Mouse (Mus musculus): ENCODE results near the gene Babam1. TPM values are rescaled to one million over a fixed set of nuclear protein-coding genes. Genes with fewer than 3 reads are reported as not detected.
A peak's percentile ranks its signal among the peaks of the same experiment; 100 is the strongest.

The Babam1 gene
- total and polyA plus RNA-seq, 2 experiments from 2014 or later, result 95.0 to 103 TPM

- Histone ChIP-seq H3K4me3 (ENCODE audit: low read length) (no peak overlapping the region), H3K9ac (replicated peaks; ENCODE audit: low read length) (no peak overlapping the region), H3K27me3 (ENCODE audit: insufficient read depth, low read length) (no peaks in the 10 kb centered on the region), H3K9me3 (ENCODE audit: low read length) (no peaks in the 10 kb centered on the region), H3K36me3 (ENCODE audit: insufficient read depth, low read length) (0 out of 2 replicates have a peak, but pooled peaks cover 4% of the 10 kb centered on the region), H3K4me2 (ENCODE audit: low read depth, low read length) (no peak overlapping the region), H3K4me1 (ENCODE audit: insufficient read depth, low read length) (peaks cover 9% of the 10 kb centered on the region; the same call in 1 of the 2 replicates), H3K27ac (no peak overlapping the region)
- ATAC-seq (no peak), DNase-seq (ENCODE audit: low spot score) (no peak)
- WGBS, result 92% methylated on average over 8 of the region's 8 CpGs
- no peak for TF ChIP-seq CTCF (IDR thresholded peaks at IDR 0.05; ENCODE audit: low read depth)
Measured at GRCm38 (mm10) chr8:71404011-71404410, 7.3 kb downstream of the Babam1 start.

GRCm38 (mm10) chr8:71404951-71405351, 8.3 kb downstream of the Babam1 start:
- Histone ChIP-seq H3K4me1 (ENCODE audit: insufficient read depth, low read length) (peaks cover 9% of the 10 kb centered on the region; the same call in 1 of the 2 replicates), H3K27ac (no peak overlapping the region), H3K9ac (replicated peaks; ENCODE audit: low read length) (no peak overlapping the region), H3K4me3 (ENCODE audit: low read length) (no peak overlapping the region), H3K4me2 (ENCODE audit: low read depth, low read length) (no peak overlapping the region), H3K9me3 (ENCODE audit: low read length) (no peaks in the 10 kb centered on the region), H3K27me3 (ENCODE audit: insufficient read depth, low read length) (no peaks in the 10 kb centered on the region), H3K36me3 (ENCODE audit: insufficient read depth, low read length) (no peaks in the 10 kb centered on the region)
- DNase-seq (ENCODE audit: low spot score) (no peak), ATAC-seq (no peak)
- WGBS, result 80% methylated on average over 9 of the region's 9 CpGs
- no peak for TF ChIP-seq CTCF (IDR thresholded peaks at IDR 0.05; ENCODE audit: low read depth)

GRCm38 (mm10) chr8:71405401-71406098, 8.9 kb downstream of the Babam1 start, which contains the start of gene Ankle1:
Gene Ankle1, plus strand, starts transcription at chr8:71406010.
- WGBS, result 15% methylated on average over 33 of the region's 33 CpGs
- ATAC-seq (peak; percentile 91), DNase-seq (ENCODE audit: low spot score) (peak; percentile 94)
- Histone ChIP-seq H3K27ac (no peak within 1 kb of the TSS; the same call in 1 of the 2 replicates), H3K9me3 (ENCODE audit: low read length) (no peaks in the 10 kb centered on the region), H3K4me3 (ENCODE audit: low read length) (peak within 1 kb of the TSS; percentile 45), H3K4me1 (ENCODE audit: insufficient read depth, low read length) (peaks cover 9% of the 10 kb centered on the region; the same call in 1 of the 2 replicates), H3K9ac (replicated peaks; ENCODE audit: low read length) (peak within 1 kb of the TSS; percentile 42; the same call in 1 of the 2 replicates), H3K27me3 (ENCODE audit: insufficient read depth, low read length) (no peaks in the 10 kb centered on the region), H3K36me3 (ENCODE audit: insufficient read depth, low read length) (no peaks in the 10 kb centered on the region), H3K4me2 (ENCODE audit: low read depth, low read length) (peak within 1 kb of the TSS; percentile 97)
- TF ChIP-seq CTCF (IDR thresholded peaks at IDR 0.05; ENCODE audit: low read depth), result peak; percentile 81

GRCm38 (mm10) chr8:71406099-71407015, 9.7 kb downstream of the Babam1 start:
- ATAC-seq (peak; percentile 57), DNase-seq (ENCODE audit: low spot score) (peak; percentile 56)
- H3K9ac ChIP-seq (replicated peaks; ENCODE audit: low read length), result peak overlapping the region; percentile 42; the same call in 1 of the 2 replicates
- no peaks in the 10 kb centered on the region for H3K9me3 ChIP-seq (ENCODE audit: low read length)
- H3K36me3 ChIP-seq (ENCODE audit: insufficient read depth, low read length), result no peaks in the 10 kb centered on the region
- TF ChIP-seq CTCF (IDR thresholded peaks at IDR 0.05; ENCODE audit: low read depth), result peak; percentile 75
- peak overlapping the region; percentile 45 for H3K4me3 ChIP-seq (ENCODE audit: low read length)
- H3K4me2 ChIP-seq (ENCODE audit: low read depth, low read length), result peak overlapping the region; percentile 97
- peaks cover 9% of the 10 kb centered on the region; the same call in 1 of the 2 replicates for H3K4me1 ChIP-seq (ENCODE audit: insufficient read depth, low read length)
- no peak overlapping the region for H3K27ac ChIP-seq
- WGBS, result 1% methylated on average over 55 of the region's 55 CpGs
- no peaks in the 10 kb centered on the region for H3K27me3 ChIP-seq (ENCODE audit: insufficient read depth, low read length)

- WGBS, result 95% methylated on average over 14 of the region's 14 CpGs
- H3K36me3 ChIP-seq (ENCODE audit: insufficient read depth, low read length), result no peaks in the 10 kb centered on the region
- no peak for DNase-seq (ENCODE audit: low spot score)
Measured at GRCm38 (mm10) chr8:71407441-71407840, 10.8 kb downstream of the Babam1 start.

GRCm38 (mm10) chr8:71408231-71408630, 11.6 kb downstream of the Babam1 start:
- 92% methylated on average over 4 of the region's 4 CpGs for WGBS
- ATAC-seq, result no peak
- no peak overlapping the region for H3K4me2 ChIP-seq (ENCODE audit: low read depth, low read length)
- no peaks in the 10 kb centered on the region for H3K9me3 ChIP-seq (ENCODE audit: low read length)
- no peak overlapping the region for H3K4me3 ChIP-seq (ENCODE audit: low read length)
- no peak for DNase-seq (ENCODE audit: low spot score)
- H3K27ac ChIP-seq, result no peak overlapping the region
- no peaks in the 10 kb centered on the region for H3K36me3 ChIP-seq (ENCODE audit: insufficient read depth, low read length)
- H3K4me1 ChIP-seq (ENCODE audit: insufficient read depth, low read length), result peaks cover 9% of the 10 kb centered on the region; the same call in 1 of the 2 replicates
- no peaks in the 10 kb centered on the region for H3K27me3 ChIP-seq (ENCODE audit: insufficient read depth, low read length)
- TF ChIP-seq CTCF (IDR thresholded peaks at IDR 0.05; ENCODE audit: low read depth), result no peak
- no peak overlapping the region for H3K9ac ChIP-seq (replicated peaks; ENCODE audit: low read length)

More at GRCm38 (mm10) chr8:71407441-71407840, 10.8 kb downstream of the Babam1 start:
- H3K27me3 ChIP-seq (ENCODE audit: insufficient read depth, low read length), result no peaks in the 10 kb centered on the region
- no peak overlapping the region for H3K27ac ChIP-seq
- no peak overlapping the region for H3K9ac ChIP-seq (replicated peaks; ENCODE audit: low read length)
- no peak for TF ChIP-seq CTCF (IDR thresholded peaks at IDR 0.05; ENCODE audit: low read depth)
- no peaks in the 10 kb centered on the region for H3K9me3 ChIP-seq (ENCODE audit: low read length)
- H3K4me3 ChIP-seq (ENCODE audit: low read length), result no peak overlapping the region
- no peak overlapping the region for H3K4me2 ChIP-seq (ENCODE audit: low read depth, low read length)
- no peak for ATAC-seq
- peaks cover 9% of the 10 kb centered on the region; the same call in 1 of the 2 replicates for H3K4me1 ChIP-seq (ENCODE audit: insufficient read depth, low read length)
